Mouse (Mus musculus) megakaryocyte, adult 5-6 weeks (primary cell): Measurements from ENCODE around the gene Dnah6. TPM values are rescaled to one million over a fixed set of nuclear protein-coding genes. Genes with fewer than 3 reads are reported as not detected.

ENCODE experiments used
- ATAC-seq: 2 replicates; pipeline ENCODE4 v1.8.0; 2016; ENCODE audit warnings: mild to moderate bottlenecking, inconsistent platforms; ENCODE audit not compliant: poor library complexity, severe bottlenecking
- total RNA-seq, 2 experiments: library from RNA; stranded (forward) in 1 of 2; stranded (reverse) in 1 of 2; fragments of 153-499, 151-499 nt in 1 of 2; fragments of 221-1000, 200-1000 nt in 1 of 2; gene quantifications; 2 replicates each; pipeline versions ENCODE4 v1.2.3 to v1.2.4; 2015 to 2017

The Dnah6 gene
- total RNA-seq, 2 experiments from 2014 or later = 0.11 to 0.44 TPM

- ATAC-seq = no peak
These were observed 66.0 kb downstream of the Dnah6 start for GRCm38 (mm10) chr6:73155455-73155854.

DNA sequence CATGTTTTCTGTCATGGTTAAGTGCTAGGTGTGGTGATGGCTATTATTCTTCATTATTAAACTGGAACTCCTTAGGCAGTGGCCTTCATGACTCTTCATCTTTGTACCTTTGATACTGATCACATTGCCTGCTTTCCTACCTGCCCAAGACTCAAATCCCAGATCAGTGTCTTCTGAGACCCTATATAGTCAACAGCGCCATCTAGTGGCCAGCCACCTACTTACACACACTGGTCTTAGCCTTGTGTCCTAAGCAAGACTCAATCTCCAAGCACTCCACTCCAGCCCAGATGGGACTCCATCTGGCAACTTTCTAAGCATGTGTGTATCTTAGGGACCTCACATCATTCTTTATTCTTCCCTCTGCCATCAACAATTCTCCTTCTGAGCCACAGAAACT is 67.8 kb downstream of the Dnah6 start:
- ATAC-seq = peak; percentile 88

GRCm38 (mm10) chr6:73143403-73143802 is 78.0 kb downstream of the Dnah6 start:
- ATAC-seq = no peak

- ATAC-seq = no peak
These were observed 78.7 kb downstream of the Dnah6 start for GRCm38 (mm10) chr6:73142776-73143175.

GRCm38 (mm10) chr6:73140836-73141235 is 80.6 kb downstream of the Dnah6 start:
- no peak for ATAC-seq

GRCm38 (mm10) chr6:73132784-73133183 is 88.7 kb downstream of the Dnah6 start:
- ATAC-seq = no peak

- ATAC-seq = no peak
These were observed 93.9 kb downstream of the Dnah6 start for GRCm38 (mm10) chr6:73127594-73127993.

GRCm38 (mm10) chr6:73120348-73120747 is 101.1 kb downstream of the Dnah6 start:
- ATAC-seq = no peak

DNA sequence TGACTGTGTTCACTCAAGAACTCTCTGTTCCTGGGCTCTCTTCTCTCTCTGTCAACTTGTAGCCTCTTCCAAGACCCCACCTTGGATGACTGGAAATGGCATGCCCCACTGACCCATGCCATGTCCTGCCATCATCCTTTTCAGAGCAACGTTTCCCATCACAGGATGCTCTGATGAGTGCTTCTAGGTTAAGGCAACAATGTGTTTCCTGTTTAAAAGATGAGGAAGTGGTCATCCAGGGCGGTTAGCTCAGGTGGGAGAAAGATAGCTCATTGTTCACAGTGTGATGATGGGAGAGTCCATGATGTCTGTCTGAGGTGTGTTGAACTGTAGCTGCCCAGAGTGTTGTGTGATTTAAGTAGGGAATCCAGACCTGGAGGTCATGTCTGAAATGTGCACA is 107.6 kb downstream of the Dnah6 start:
- ATAC-seq = peak; percentile 43; the same call in 1 of the 2 replicates

DNA sequence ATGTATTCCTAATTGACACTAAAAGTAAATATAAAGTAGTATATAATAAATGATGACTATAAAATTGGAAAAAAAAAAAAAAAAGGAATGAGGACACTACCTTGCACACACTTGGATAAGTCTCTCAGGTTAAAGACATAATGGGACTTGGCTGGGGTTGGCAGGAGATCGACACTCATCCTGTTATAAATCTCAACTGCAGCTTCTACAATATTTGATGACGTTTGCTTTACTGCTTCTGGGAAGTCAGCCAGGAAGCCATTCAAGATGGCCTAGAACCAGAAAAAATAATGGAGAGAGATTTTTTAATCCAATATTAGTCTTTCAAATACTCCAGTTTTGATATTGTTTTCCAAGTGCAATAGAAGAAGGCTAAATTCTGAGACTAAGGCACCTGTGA is 108.1 kb downstream of the Dnah6 start:
- ATAC-seq = no peak

DNA sequence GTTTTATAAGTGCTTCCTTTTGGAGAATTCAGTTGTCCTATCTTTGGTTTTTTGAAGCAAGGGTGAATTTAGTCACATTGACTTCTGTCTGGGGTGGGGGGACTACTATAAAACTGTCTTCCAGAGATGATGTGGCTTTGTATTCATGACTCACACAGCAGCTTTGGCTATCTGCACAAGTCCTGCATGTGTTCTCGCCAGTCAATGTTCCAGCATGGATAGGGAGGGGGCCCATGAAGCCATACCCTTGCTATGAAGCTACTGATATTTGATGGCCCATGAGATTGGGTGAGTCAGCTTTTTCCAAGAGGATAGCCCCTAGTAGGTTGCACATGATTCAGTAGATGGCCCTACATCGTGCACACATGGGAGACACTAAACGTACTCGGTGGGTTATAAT is 128.3 kb downstream of the Dnah6 start:
- ATAC-seq = no peak

- ATAC-seq = no peak
These were observed 130.6 kb downstream of the Dnah6 start for GRCm38 (mm10) chr6:73090836-73091235.

DNA sequence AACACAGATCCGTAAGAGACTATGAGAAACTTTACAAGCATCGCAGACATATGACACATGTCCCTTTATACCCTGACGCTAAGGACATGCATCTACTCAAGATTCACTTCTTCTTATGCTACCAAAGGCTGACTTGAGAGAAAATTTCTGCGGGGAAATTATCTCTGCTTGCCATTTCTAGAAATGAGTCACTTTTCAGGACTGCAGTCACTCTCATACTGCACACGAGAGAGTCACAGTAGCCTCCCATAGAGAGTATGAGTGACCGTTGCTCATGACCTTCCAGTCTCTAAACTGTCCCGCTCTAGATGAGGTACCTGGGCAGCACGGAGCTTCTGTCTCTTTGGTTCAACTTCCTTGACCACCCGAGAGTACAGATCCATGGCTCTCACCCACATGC is 138.9 kb downstream of the Dnah6 start:
- no peak for ATAC-seq

GRCm38 (mm10) chr6:73072093-73072786 is 149.2 kb downstream of the Dnah6 start:
- no peak for ATAC-seq

DNA sequence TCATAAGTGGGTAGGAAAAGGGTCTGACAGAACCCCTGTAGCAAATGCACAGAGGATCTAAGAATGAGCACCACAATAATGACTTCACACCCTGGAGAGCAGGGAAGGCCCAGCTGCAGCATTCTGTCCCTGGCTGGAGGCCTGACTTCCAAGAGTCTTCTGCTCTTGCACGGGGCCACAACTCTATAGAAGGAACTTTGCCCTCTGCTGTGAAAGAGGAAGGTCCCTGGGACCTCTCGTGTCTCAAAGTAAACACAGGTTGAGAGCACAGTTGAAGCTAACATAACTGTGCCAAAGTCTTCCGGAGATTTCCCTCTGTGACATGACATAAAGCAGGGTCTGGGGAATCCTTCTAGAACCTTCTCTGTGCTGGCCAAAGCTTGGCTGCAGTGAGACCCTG is 150.2 kb downstream of the Dnah6 start:
- no peak for ATAC-seq

GRCm38 (mm10) chr6:73070663-73071062 is 150.8 kb downstream of the Dnah6 start:
- no peak for ATAC-seq

GRCm38 (mm10) chr6:73064551-73064950 is 156.9 kb downstream of the Dnah6 start:
- no peak for ATAC-seq

GRCm38 (mm10) chr6:73059596-73060121 is 161.8 kb downstream of the Dnah6 start:
- ATAC-seq = peak; percentile 92

- ATAC-seq = no peak
These were observed 162.3 kb downstream of the Dnah6 start for GRCm38 (mm10) chr6:73059162-73059561.

DNA sequence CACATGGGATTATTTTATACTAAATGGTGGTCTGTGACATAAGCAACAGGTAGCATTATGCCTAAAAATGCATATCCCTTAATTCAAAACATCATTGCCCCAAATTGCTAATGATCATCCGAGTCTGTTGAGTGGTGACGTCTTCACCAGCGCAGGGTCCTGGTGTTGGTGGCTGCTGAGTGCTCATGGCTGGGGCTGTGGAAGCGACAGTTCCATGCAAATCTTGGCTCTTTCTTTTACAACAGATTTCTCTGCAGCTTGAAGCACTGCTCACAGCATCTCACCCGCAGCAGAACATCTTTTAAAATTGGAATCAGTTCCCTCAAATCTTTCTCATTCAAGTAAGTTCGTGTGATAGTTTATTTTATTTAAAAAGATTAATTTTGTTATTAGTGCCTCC is 166.1 kb downstream of the Dnah6 start:
- ATAC-seq = no peak

GRCm38 (mm10) chr6:73054807-73055206 is 166.6 kb downstream of the Dnah6 start:
- no peak for ATAC-seq

GRCm38 (mm10) chr6:73053526-73053925 is 167.9 kb downstream of the Dnah6 start:
- ATAC-seq = peak; percentile 52; the same call in 1 of the 2 replicates

DNA sequence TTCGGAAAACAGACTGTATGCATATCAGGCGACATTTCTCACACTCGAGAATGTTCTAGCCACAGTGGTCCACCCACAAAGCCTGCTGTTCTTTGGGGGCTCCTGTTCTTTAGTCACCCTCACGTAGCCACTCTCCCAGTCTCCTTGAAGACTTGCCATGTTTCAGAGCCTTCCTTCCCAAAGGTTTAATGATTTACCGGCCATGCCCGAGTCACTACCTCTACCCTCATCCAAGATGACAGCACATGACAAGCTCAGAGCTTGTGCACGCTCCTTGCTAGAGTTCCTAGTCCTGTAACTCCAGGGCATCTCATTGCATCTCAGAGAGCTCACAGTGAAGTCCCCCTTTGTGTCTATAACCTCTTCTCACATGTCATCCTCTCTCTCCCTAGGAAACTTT is 174.2 kb downstream of the Dnah6 start:
- ATAC-seq = no peak
